In genomic region chr16:12880011-12880410, GRCm38 (mm10) we compare ENCODE assay signal across 27 mouse cellular contexts.
DNase-seq lines count a peak whose midpoint lies in the region; ATAC-seq and TF ChIP-seq lines count a peak whose summit lies in the region.
"Had no signal": no experiment of that assay in that cellular context is flagged by ENCODE, and none has a peak within 500 bp of the region (broad histone marks: within the 10 kb centered on the region; RNA-seq: fewer than 3 reads in every experiment).

No protein-coding gene starts in this region.

- H3K27ac ChIP-seq in lung, embryonic 14.5 days (ENCODE audit: low read depth): no peak overlapping the region
- H3K27ac ChIP-seq: embryonic facial prominence, embryonic 10.5 days; embryonic facial prominence, embryonic 13.5 days; forebrain, embryonic 12.5 days; forebrain, embryonic 15.5 days; heart, adult 2 months; heart, embryonic 10.5 days; heart, embryonic 13.5 days; hindbrain, embryonic 14.5 days; hindbrain, postnatal 0 days had no signal

- TF ChIP-seq CTCF in lung, embryonic 14.5 days (IDR thresholded peaks at IDR 0.05; ENCODE audit: low read depth): no peak
- TF ChIP-seq CTCF in lung, adult 2 months (IDR thresholded peaks at IDR 0.05; ENCODE audit: insufficient read depth, low read length): no peak

- intact Hi-C loops in gastrocnemius, postnatal 36 days (cut with DNase I): no loop called here

- peak; percentile 64 for DNase-seq in lung, embryonic 14.5 days
- DNase-seq in lung, adult 2 months: no peak
- peak; percentile 17 for DNase-seq in lung, postnatal 14 days
- DNase-seq in lung, postnatal 4 days: peak; percentile 16 to 66
- DNase-seq in urinary bladder, postnatal 36 days (ENCODE audit: low spot score in 2 of 2): no peak
- no peak for DNase-seq in gastrocnemius, postnatal 36 days
- DNase-seq: adrenal gland, postnatal 10 days; adrenal gland, postnatal 36 days; cerebellum, adult 11 months; cerebellum, adult 2 months; cerebellum, adult 9-11 months; cerebellum, postnatal 25 days; gastrocnemius, postnatal 25 days; heart, adult 2 months; heart, postnatal 14 days; heart, postnatal 4 days had no signal

- no peak overlapping the region for H3K4me2 ChIP-seq in lung, embryonic 14.5 days
- H3K4me2 ChIP-seq: embryonic facial prominence, embryonic 13.5 days; forebrain, embryonic 12.5 days; forebrain, embryonic 15.5 days; heart, embryonic 13.5 days; hindbrain, embryonic 14.5 days had no signal

- ATAC-seq in lung, embryonic 14.5 days (ENCODE audit: insufficient read depth): peak; percentile 60
- ATAC-seq: forebrain, embryonic 15.5 days; hindbrain, postnatal 0 days; Patski had no signal

- H3K27me3 ChIP-seq in lung, embryonic 14.5 days (ENCODE audit: insufficient read depth, low read length): no peaks in the 10 kb centered on the region
- H3K27me3 ChIP-seq: embryonic facial prominence, embryonic 13.5 days; forebrain, embryonic 12.5 days; forebrain, embryonic 15.5 days; heart, embryonic 13.5 days had no signal

- 0 out of 2 replicates have a peak, but pooled peaks cover under 1% of the 10 kb centered on the region for H3K4me1 ChIP-seq in lung, embryonic 14.5 days (ENCODE audit: insufficient read depth)
- H3K4me1 ChIP-seq in lung, adult 2 months (ENCODE audit: control insufficient read depth, insufficient read depth, low read length): no peaks in the 10 kb centered on the region
- H3K4me1 ChIP-seq: embryonic facial prominence, embryonic 13.5 days; heart, embryonic 10.5 days had no signal

- no peaks in the 10 kb centered on the region for H3K9me3 ChIP-seq in lung, embryonic 14.5 days (ENCODE audit: low read depth, low read length)
- H3K9me3 ChIP-seq: embryonic facial prominence, embryonic 10.5 days; embryonic facial prominence, embryonic 13.5 days; forebrain, embryonic 12.5 days; forebrain, embryonic 15.5 days; G1E; heart, embryonic 10.5 days; heart, embryonic 13.5 days had no signal

- no peak for TF ChIP-seq POLR2A in lung, adult 2 months (IDR thresholded peaks at IDR 0.05; ENCODE audit: borderline replicate concordance, extremely low read depth, low read depth, low read length)

- whole genome bisulfite sequencing in lung, embryonic 14.5 days: 44% methylated on average over 8 of the region's 8 CpGs
- 60% methylated on average over 8 of the region's 8 CpGs for WGBS in lung, adult 2 months

- no peaks in the 10 kb centered on the region for H3K36me3 ChIP-seq in lung, embryonic 14.5 days (ENCODE audit: insufficient read depth)
- H3K36me3 ChIP-seq: embryonic facial prominence, embryonic 10.5 days; embryonic facial prominence, embryonic 13.5 days; forebrain, embryonic 12.5 days; forebrain, embryonic 15.5 days; G1E; heart, embryonic 10.5 days; heart, embryonic 13.5 days had no signal

- no peak overlapping the region for H3K4me3 ChIP-seq in lung, embryonic 14.5 days (ENCODE audit: low read depth, low read length)
- no peak overlapping the region for H3K4me3 ChIP-seq in lung, adult 2 months (replicated peaks; ENCODE audit: extremely low read depth, low read depth, low read length)
- H3K4me3 ChIP-seq: embryonic facial prominence, embryonic 10.5 days; embryonic facial prominence, embryonic 13.5 days; erythroblast, embryonic 14.5 days; forebrain, embryonic 12.5 days; forebrain, embryonic 15.5 days; heart, adult 2 months; heart, embryonic 10.5 days; heart, embryonic 13.5 days had no signal

- no peak overlapping the region for H3K9ac ChIP-seq in lung, embryonic 14.5 days
- H3K9ac ChIP-seq: embryonic facial prominence, embryonic 13.5 days; forebrain, embryonic 12.5 days; forebrain, embryonic 15.5 days; heart, embryonic 13.5 days; hindbrain, embryonic 14.5 days had no signal

Comparison
In these comparisons a context has a peak if more than half of its experiments do, and no peak if none do; other contexts are left out.
1. DNase-seq: peak in lung, embryonic 14.5 days (single experiment), lung, postnatal 14 days (single experiment) and lung, postnatal 4 days (2 of 2); none in lung, adult 2 months (single experiment), urinary bladder, postnatal 36 days (0 of 2) and gastrocnemius, postnatal 36 days (0 of 2).